Mouse (Mus musculus): ENCODE data around the gene Gm16223.

GRCm38 (mm10) chr5:42036388-42037082, 31.2 kb upstream of the Gm16223 start:
- TF ChIP-seq GATA1 (IDR thresholded peaks at IDR 0.05; ENCODE audit: borderline replicate concordance, low read length) (no peak), FLI1 (IDR thresholded peaks at IDR 0.05; ENCODE audit: low read length) (no peak)
